Mouse (Mus musculus) heart, adult 2 months (tissue): ENCODE measurements at regions not wholly inside any gene's neighbourhood (a gene's known extent, or its start where the extent isn't known, plus 50 kb on each side); places are given as distances from the start of the nearest gene placed in this dataset.

Source experiments
- CTCF ChIP-seq: fragments of 200-600 bp; IDR thresholded peaks from 2 replicates; pipeline ENCODE4 v1.8.1; 2022; ENCODE audit warnings: antibody characterized with exemption, mild to moderate bottlenecking, moderate library complexity
- EP300 ChIP-seq: fragments of 200-500 bp; IDR thresholded peaks from 2 replicates; pipeline ENCODE4 v1.6.1; 2011; ENCODE audit warnings: low read depth, low read length, control low read depth; ENCODE audit not compliant: insufficient read depth
- POLR2A ChIP-seq: fragments of 200-500 bp; IDR thresholded peaks from 2 replicates; pipeline ENCODE4 v1.6.1; 2011; ENCODE audit warnings: mild to moderate bottlenecking, low read depth, low read length, control low read depth; ENCODE audit not compliant: insufficient read depth

- TF ChIP-seq CTCF: no peak
- no peak for TF ChIP-seq POLR2A
- no peak for TF ChIP-seq EP300
Observed at GRCm38 (mm10) chr1:190599622-190600021, 311.9 kb downstream of the Rps6kc1 start.
